ENCODE assay signal across 8 mouse cellular contexts in the genomic region with DNA sequence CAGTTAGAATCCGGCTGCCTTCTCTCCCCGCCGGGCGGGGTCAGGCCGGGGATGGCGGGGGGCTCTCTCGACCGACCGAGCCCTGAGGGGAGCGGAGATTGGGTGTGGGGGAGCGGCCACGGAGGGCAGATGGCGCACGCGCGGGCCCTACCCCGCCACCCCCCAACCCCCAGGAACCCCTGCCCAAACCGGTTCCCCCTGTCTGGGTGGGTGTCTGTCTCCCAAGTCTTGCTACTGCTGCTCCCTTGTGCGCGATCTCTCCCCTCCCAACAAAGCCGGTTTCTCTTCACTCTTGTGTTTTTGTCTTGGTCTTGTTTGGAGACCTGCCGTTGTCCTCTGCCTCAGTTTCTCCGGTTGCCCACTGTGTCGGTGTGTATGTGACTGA. TPM values are rescaled to one million over a fixed set of nuclear protein-coding genes. Genes with fewer than 3 reads are reported as not detected.
A peak's percentile ranks its signal among the peaks of the same experiment; 100 is the strongest.
DNase-seq lines count a peak whose midpoint lies in the region; ATAC-seq and TF ChIP-seq lines count a peak whose summit lies in the region.

No protein-coding gene starts in this region.

- H3K27me3 ChIP-seq in liver, adult 2 months (ENCODE audit: control insufficient read depth, insufficient read depth, low read length): no peaks in the 10 kb centered on the region
- H3K27me3 ChIP-seq in embryonic facial prominence, embryonic 10.5 days (replicated peaks; ENCODE audit: low read depth, poor library complexity, severe bottlenecking): no peaks in the 10 kb centered on the region
- H3K27me3 ChIP-seq in hindbrain, embryonic 10.5 days (ENCODE audit: insufficient read depth, poor library complexity, severe bottlenecking): no peaks in the 10 kb centered on the region
- no peaks in the 10 kb centered on the region for H3K27me3 ChIP-seq in midbrain, embryonic 11.5 days (ENCODE audit: control insufficient read depth, insufficient read depth, low read length)

- H3K27ac ChIP-seq in liver, adult 2 months (replicated peaks; ENCODE audit: insufficient read depth, low read depth, low read length): peak overlapping the region; percentile 66
- peak overlapping the region; percentile 97 for H3K27ac ChIP-seq in embryonic facial prominence, embryonic 10.5 days (replicated peaks)
- peak overlapping the region; percentile 96 for H3K27ac ChIP-seq in hindbrain, embryonic 10.5 days
- H3K27ac ChIP-seq in midbrain, embryonic 11.5 days (ENCODE audit: low read depth, low read length): peak overlapping the region; percentile 66

- peak; percentile 88 for ATAC-seq in midbrain, embryonic 11.5 days (ENCODE audit: low FRiP score)

- peak overlapping the region; percentile 91 for H3K9ac ChIP-seq in liver, adult 2 months (ENCODE audit: low read depth, low read length)
- H3K9ac ChIP-seq in midbrain, embryonic 11.5 days (ENCODE audit: low read length): peak overlapping the region; percentile 95

- no peaks in the 10 kb centered on the region for H3K36me3 ChIP-seq in liver, adult 2 months (ENCODE audit: control insufficient read depth, insufficient read depth, low read length)
- H3K36me3 ChIP-seq in embryonic facial prominence, embryonic 10.5 days (replicated peaks): peaks cover 10% of the 10 kb centered on the region; the same call in 1 of the 2 replicates
- H3K36me3 ChIP-seq in hindbrain, embryonic 10.5 days: peaks cover 5% of the 10 kb centered on the region; the same call in 1 of the 2 replicates
- H3K36me3 ChIP-seq in midbrain, embryonic 11.5 days (ENCODE audit: control insufficient read depth, insufficient read depth, low read length): no peaks in the 10 kb centered on the region

- H3K79me2 ChIP-seq in liver, adult 2 months (ENCODE audit: control insufficient read depth, insufficient read depth, low read length): peaks cover 6% of the 10 kb centered on the region; the same call in 1 of the 2 replicates

- peak overlapping the region; percentile 89 for H3K4me2 ChIP-seq in midbrain, embryonic 11.5 days

- H3K4me1 ChIP-seq in liver, adult 2 months (ENCODE audit: control insufficient read depth, insufficient read depth, low read length): peaks cover 7% of the 10 kb centered on the region
- peaks cover 14% of the 10 kb centered on the region for H3K4me1 ChIP-seq in embryonic facial prominence, embryonic 10.5 days
- H3K4me1 ChIP-seq in hindbrain, embryonic 10.5 days (replicated peaks): peaks cover 18% of the 10 kb centered on the region
- peaks cover 6% of the 10 kb centered on the region for H3K4me1 ChIP-seq in midbrain, embryonic 11.5 days (ENCODE audit: control insufficient read depth, insufficient read depth, low read length)

- 0% methylated on average over 22 of the region's 24 CpGs for WGBS in liver, adult 2 months
- WGBS in embryonic facial prominence, embryonic 10.5 days: under 1% methylated on average over 24 of the region's 24 CpGs
- WGBS in hindbrain, embryonic 10.5 days: under 1% methylated on average over 24 of the region's 24 CpGs
- WGBS in midbrain, embryonic 11.5 days: 0% methylated on average over 16 of the region's 24 CpGs

- TF ChIP-seq CTCF in liver, adult 2 months (IDR thresholded peaks at IDR 0.05; ENCODE audit: low read depth, low read length): no peak

- DNase-seq in liver, adult 2 months (ENCODE audit: extremely low read depth, low read depth, low spot score): peak; percentile 10
- no peak for DNase-seq in liver
- DNase-seq in embryonic facial prominence, embryonic 10.5 days (ENCODE audit: low spot score): no peak
- DNase-seq in hindbrain, embryonic 10.5 days (ENCODE audit: low spot score): no peak
- DNase-seq in midbrain, embryonic 11.5 days (ENCODE audit: low spot score, missing footprints): no peak
- no peak for DNase-seq in adrenal gland, postnatal 14 days
- DNase-seq in layer of hippocampus, postnatal 10 days (ENCODE audit: low spot score in 2 of 2): no peak
- DNase-seq in lung, postnatal 25 days (ENCODE audit: low spot score): no peak

- peak overlapping the region; percentile 83 for H3K4me3 ChIP-seq in liver, adult 2 months (ENCODE audit: insufficient read depth, low read depth, low read length)
- H3K4me3 ChIP-seq in embryonic facial prominence, embryonic 10.5 days: peak overlapping the region; percentile 99
- peak overlapping the region; percentile 98 for H3K4me3 ChIP-seq in hindbrain, embryonic 10.5 days
- H3K4me3 ChIP-seq in midbrain, embryonic 11.5 days (ENCODE audit: low read depth, low read length): peak overlapping the region; percentile 89

- no peak for TF ChIP-seq POLR2A in liver, adult 2 months (IDR thresholded peaks at IDR 0.05; ENCODE audit: extremely low read depth, insufficient read depth, low read length)

- no peaks in the 10 kb centered on the region for H3K9me3 ChIP-seq in embryonic facial prominence, embryonic 10.5 days
- H3K9me3 ChIP-seq in hindbrain, embryonic 10.5 days: no peaks in the 10 kb centered on the region
- no peaks in the 10 kb centered on the region for H3K9me3 ChIP-seq in midbrain, embryonic 11.5 days (ENCODE audit: control insufficient read depth, low read length)

RNA-seq across cellular contexts. Expression of gene Rabgap1, which starts 9.3 kb away (rescaled TPM):
- 18.2 and 19.1 TPM in 2 replicates for total RNA-seq in liver, adult 2 months (2014; rRNA removed)
- polyA plus RNA-seq in liver, adult 2 months (2012; rRNA removed): 3.4 and 4.0 TPM in 2 replicates
- 45.4 and 47.8 TPM in 2 replicates for polyA plus RNA-seq in embryonic facial prominence, embryonic 10.5 days (2016; fragmentation: Nextera tagmentation; extraction: Ambion mirVana)
- polyA plus RNA-seq in hindbrain, embryonic 10.5 days (2016; fragmentation: Nextera tagmentation; extraction: Ambion mirVana): 42.9 and 44.6 TPM in 2 replicates
- 43.8 and 51.8 TPM in 2 replicates for polyA plus RNA-seq in midbrain, embryonic 11.5 days (2014; fragmentation: Nextera tagmentation; extraction: Ambion mirVana)
- 60.4 and 61.6 TPM in 2 replicates for total RNA-seq in adrenal gland, postnatal 14 days (2021)
- total RNA-seq in layer of hippocampus, postnatal 10 days (2021): 100 to 1,000 TPM; 101 to 103 TPM

RNA-seq across cellular contexts. Expression of gene Zbtb6, which starts 9.4 kb away (rescaled TPM):
- total RNA-seq in liver, adult 2 months (2014; rRNA removed): 8.2 and 8.5 TPM in 2 replicates
- polyA plus RNA-seq in liver, adult 2 months (2012; rRNA removed): 0.88 and 1.1 TPM in 2 replicates
- polyA plus RNA-seq in embryonic facial prominence, embryonic 10.5 days (2016; fragmentation: Nextera tagmentation; extraction: Ambion mirVana): 5.5 and 6.2 TPM in 2 replicates
- polyA plus RNA-seq in hindbrain, embryonic 10.5 days (2016; fragmentation: Nextera tagmentation; extraction: Ambion mirVana): 6.1 and 6.5 TPM in 2 replicates
- polyA plus RNA-seq in midbrain, embryonic 11.5 days (2014; fragmentation: Nextera tagmentation; extraction: Ambion mirVana): 6.8 and 8.4 TPM in 2 replicates
- 12.0 and 13.6 TPM in 2 replicates for total RNA-seq in adrenal gland, postnatal 14 days (2021)
- 10 to 100 TPM; 14.9 to 16.3 TPM for total RNA-seq in layer of hippocampus, postnatal 10 days (2021)

RNA-seq across cellular contexts. Expression of gene Zbtb26, which starts 9.4 kb away (rescaled TPM):
- 5.1 and 6.5 TPM in 2 replicates for total RNA-seq in liver, adult 2 months (2014; rRNA removed)
- 0.70 and 1.1 TPM in 2 replicates for polyA plus RNA-seq in liver, adult 2 months (2012; rRNA removed)
- polyA plus RNA-seq in embryonic facial prominence, embryonic 10.5 days (2016; fragmentation: Nextera tagmentation; extraction: Ambion mirVana): 10.3 and 12.1 TPM in 2 replicates
- 7.7 and 9.3 TPM in 2 replicates for polyA plus RNA-seq in hindbrain, embryonic 10.5 days (2016; fragmentation: Nextera tagmentation; extraction: Ambion mirVana)
- 11.7 and 14.1 TPM in 2 replicates for polyA plus RNA-seq in midbrain, embryonic 11.5 days (2014; fragmentation: Nextera tagmentation; extraction: Ambion mirVana)
- total RNA-seq in adrenal gland, postnatal 14 days (2021): 8.8 and 10.7 TPM in 2 replicates
- 1 to 10 TPM; 8.8 to 8.9 TPM for total RNA-seq in layer of hippocampus, postnatal 10 days (2021)

RNA-seq across cellular contexts. Expression of gene Rc3h2, which starts 29.7 kb away (rescaled TPM):
- 16.7 and 17.2 TPM in 2 replicates for total RNA-seq in liver, adult 2 months (2014; rRNA removed)
- polyA plus RNA-seq in liver, adult 2 months (2012; rRNA removed): 2.4 and 3.0 TPM in 2 replicates
- polyA plus RNA-seq in embryonic facial prominence, embryonic 10.5 days (2016; fragmentation: Nextera tagmentation; extraction: Ambion mirVana): 18.9 and 20.1 TPM in 2 replicates
- 18.3 and 19.3 TPM in 2 replicates for polyA plus RNA-seq in hindbrain, embryonic 10.5 days (2016; fragmentation: Nextera tagmentation; extraction: Ambion mirVana)
- 20.4 and 22.0 TPM in 2 replicates for polyA plus RNA-seq in midbrain, embryonic 11.5 days (2014; fragmentation: Nextera tagmentation; extraction: Ambion mirVana)
- total RNA-seq in adrenal gland, postnatal 14 days (2021): 41.5 and 43.7 TPM in 2 replicates
- 10 to 100 TPM; 78.7 to 82.2 TPM for total RNA-seq in layer of hippocampus, postnatal 10 days (2021)
